Mouse (Mus musculus) neural tube, embryonic 15.5 days (tissue): Measurements from ENCODE around the gene Vmp1. TPM values are rescaled to one million over a fixed set of nuclear protein-coding genes. Genes with fewer than 3 reads are reported as not detected.

Experiments used
- ATAC-seq: fragments of 200-750 bp; cut with Nextera tagmentation; 2 replicates; pipeline ENCODE4 v1.8.0; 2017; ENCODE audit warnings: mild to moderate bottlenecking, moderate TSS enrichment, moderate library complexity; ENCODE audit not compliant: low FRiP score
- H3K27ac ChIP-seq: fragments of 300-500 bp; sonication (generic); replicated peaks from 2 replicates; pipeline ENCODE4 v1.5.1; 2015; ENCODE audit warnings: mild to moderate bottlenecking, inconsistent platforms
- H3K27me3 ChIP-seq: fragments of 300-500 bp; sonication (generic); replicated peaks from 2 replicates; pipeline ENCODE4 v1.6.1; 2015; ENCODE audit warnings: inconsistent platforms
- H3K36me3 ChIP-seq: fragments of 300-500 bp; sonication (generic); 2 replicates; pipeline ENCODE4 v1.6.1; 2015; ENCODE audit warnings: inconsistent platforms
- H3K4me1 ChIP-seq: fragments of 300-500 bp; sonication (generic); 2 replicates; pipeline ENCODE4 v1.6.1; 2015; ENCODE audit warnings: inconsistent platforms
- H3K4me2 ChIP-seq: fragments of 300-500 bp; sonication (generic); 2 replicates; pipeline ENCODE4 v1.6.1; 2015; ENCODE audit warnings: inconsistent platforms, mild to moderate bottlenecking, moderate library complexity
- H3K4me3 ChIP-seq: fragments of 300-500 bp; sonication (generic); replicated peaks from 2 replicates; pipeline ENCODE4 v1.5.1; 2015; ENCODE audit warnings: mild to moderate bottlenecking, inconsistent platforms
- H3K9ac ChIP-seq: fragments of 300-500 bp; sonication (generic); replicated peaks from 2 replicates; pipeline ENCODE4 v1.6.1; 2015; ENCODE audit warnings: mild to moderate bottlenecking, inconsistent platforms
- H3K9me3 ChIP-seq: fragments of 300-500 bp; sonication (generic); replicated peaks from 2 replicates; pipeline ENCODE4 v1.6.1; 2016; ENCODE audit warnings: inconsistent platforms
- WGBS: fragments of 180-500 bp; shearing (Covaris S2); methylation state at CpG from one replicate; pipeline ENCODE4 v1.1.7; 2015; ENCODE audit warnings: mixed read lengths; 5-methylcytosine and 5-hydroxymethylcytosine counted together
- polyA plus RNA-seq: library from polyadenylated mRNA; unstranded; fragments of >200 nt; fragmentation: Nextera tagmentation; extraction: Ambion mirVana; gene quantifications from 2 replicates; pipeline ENCODE4 v1.2.1, GENCODE M21; 2015

Vmp1 gene
- polyA plus RNA-seq, 1 experiment from 2014 or later, result 126 TPM

GRCm38 (mm10) chr11:86606621-86607339 is 76.9 kb downstream of the Vmp1 start:
- 89% methylated on average over 2 of the region's 2 CpGs for WGBS
- no peaks in the 10 kb centered on the region for H3K27me3 ChIP-seq
- H3K36me3 ChIP-seq, result peaks cover 16% of the 10 kb centered on the region
- no peak overlapping the region for H3K9ac ChIP-seq
- no peaks in the 10 kb centered on the region for H3K9me3 ChIP-seq
- no peak for ATAC-seq
- H3K27ac ChIP-seq, result no peak overlapping the region
- H3K4me3 ChIP-seq, result no peak overlapping the region
- no peaks in the 10 kb centered on the region for H3K4me1 ChIP-seq
- no peak overlapping the region for H3K4me2 ChIP-seq

- ATAC-seq, result no peak
- no peak overlapping the region for H3K27ac ChIP-seq
- H3K4me1 ChIP-seq, result no peaks in the 10 kb centered on the region
- H3K9me3 ChIP-seq, result no peaks in the 10 kb centered on the region
- no peaks in the 10 kb centered on the region for H3K27me3 ChIP-seq
- no peak overlapping the region for H3K4me3 ChIP-seq
- H3K36me3 ChIP-seq, result peaks cover 11% of the 10 kb centered on the region
- WGBS, result 91% methylated on average over 5 of the region's 5 CpGs
- no peak overlapping the region for H3K9ac ChIP-seq
- no peak overlapping the region for H3K4me2 ChIP-seq
These were observed 78.7 kb downstream of the Vmp1 start for GRCm38 (mm10) chr11:86604732-86605520.

GRCm38 (mm10) chr11:86604289-86604688 is 79.3 kb downstream of the Vmp1 start:
- no peak overlapping the region for H3K4me3 ChIP-seq
- ATAC-seq, result no peak
- no peak overlapping the region for H3K4me2 ChIP-seq
- H3K9me3 ChIP-seq, result no peaks in the 10 kb centered on the region
- no peaks in the 10 kb centered on the region for H3K4me1 ChIP-seq
- 95% methylated on average over 3 of the region's 3 CpGs for WGBS
- no peak overlapping the region for H3K27ac ChIP-seq
- peaks cover 11% of the 10 kb centered on the region for H3K36me3 ChIP-seq
- H3K9ac ChIP-seq, result no peak overlapping the region
- H3K27me3 ChIP-seq, result no peaks in the 10 kb centered on the region

GRCm38 (mm10) chr11:86603719-86604118 is 79.9 kb downstream of the Vmp1 start:
- H3K27ac ChIP-seq, result no peak overlapping the region
- H3K9ac ChIP-seq, result no peak overlapping the region
- H3K4me2 ChIP-seq, result no peak overlapping the region
- ATAC-seq, result no peak
- H3K9me3 ChIP-seq, result no peaks in the 10 kb centered on the region
- H3K27me3 ChIP-seq, result no peaks in the 10 kb centered on the region
- WGBS, result 93% methylated on average over 1 of the region's 1 CpGs
- H3K36me3 ChIP-seq, result peaks cover 11% of the 10 kb centered on the region
- no peak overlapping the region for H3K4me3 ChIP-seq
- no peaks in the 10 kb centered on the region for H3K4me1 ChIP-seq

- Histone ChIP-seq H3K27ac (no peak overlapping the region), H3K9ac (no peak overlapping the region), H3K36me3 (peaks cover 11% of the 10 kb centered on the region), H3K4me1 (no peaks in the 10 kb centered on the region), H3K9me3 (no peaks in the 10 kb centered on the region), H3K4me2 (no peak overlapping the region), H3K4me3 (no peak overlapping the region), H3K27me3 (no peaks in the 10 kb centered on the region)
- ATAC-seq, result no peak
- WGBS, result 69% methylated on average over 3 of the region's 3 CpGs
These were observed 81.5 kb downstream of the Vmp1 start for GRCm38 (mm10) chr11:86602116-86602515.

- 93% methylated on average over 7 of the region's 7 CpGs for WGBS
These were observed 83.5 kb downstream of the Vmp1 start for GRCm38 (mm10) chr11:86600209-86600557.

GRCm38 (mm10) chr11:86599378-86600208 is 84.0 kb downstream of the Vmp1 start:
- H3K4me3 ChIP-seq, result no peak overlapping the region
- WGBS, result 80% methylated on average over 4 of the region's 4 CpGs
- H3K27ac ChIP-seq, result no peak overlapping the region
- H3K36me3 ChIP-seq, result no peaks in the 10 kb centered on the region
- H3K9me3 ChIP-seq, result no peaks in the 10 kb centered on the region
- no peak overlapping the region for H3K9ac ChIP-seq
- H3K27me3 ChIP-seq, result no peaks in the 10 kb centered on the region
- H3K4me1 ChIP-seq, result no peaks in the 10 kb centered on the region
- no peak for ATAC-seq
- H3K4me2 ChIP-seq, result no peak overlapping the region

More at GRCm38 (mm10) chr11:86600209-86600557, 83.5 kb downstream of the Vmp1 start:
- Histone ChIP-seq H3K36me3 (no peaks in the 10 kb centered on the region), H3K9me3 (no peaks in the 10 kb centered on the region), H3K4me3 (no peak overlapping the region), H3K27me3 (no peaks in the 10 kb centered on the region), H3K27ac (no peak overlapping the region), H3K4me1 (no peaks in the 10 kb centered on the region), H3K9ac (no peak overlapping the region), H3K4me2 (no peak overlapping the region)
- no peak for ATAC-seq

- no peaks in the 10 kb centered on the region for H3K4me1 ChIP-seq
- H3K9me3 ChIP-seq, result no peaks in the 10 kb centered on the region
- 93% methylated on average over 1 of the region's 1 CpGs for WGBS
- no peak overlapping the region for H3K4me2 ChIP-seq
- no peaks in the 10 kb centered on the region for H3K36me3 ChIP-seq
- no peak for ATAC-seq
- H3K27me3 ChIP-seq, result no peaks in the 10 kb centered on the region
- H3K9ac ChIP-seq, result no peak overlapping the region
- H3K4me3 ChIP-seq, result no peak overlapping the region
- H3K27ac ChIP-seq, result no peak overlapping the region
These were observed 85.1 kb downstream of the Vmp1 start for GRCm38 (mm10) chr11:86598572-86598971.

GRCm38 (mm10) chr11:86598154-86598553 is 85.5 kb downstream of the Vmp1 start:
- Histone ChIP-seq H3K9me3 (no peaks in the 10 kb centered on the region), H3K4me3 (no peak overlapping the region), H3K9ac (no peak overlapping the region), H3K27ac (no peak overlapping the region), H3K4me1 (peaks cover 2% of the 10 kb centered on the region; the same call in 1 of the 2 replicates), H3K27me3 (no peaks in the 10 kb centered on the region), H3K36me3 (no peaks in the 10 kb centered on the region), H3K4me2 (no peak overlapping the region)
- ATAC-seq, result no peak
- 95% methylated on average over 5 of the region's 5 CpGs for WGBS

GRCm38 (mm10) chr11:86596976-86597375 is 86.7 kb downstream of the Vmp1 start:
- Histone ChIP-seq H3K27ac (no peak overlapping the region), H3K4me3 (no peak overlapping the region), H3K9ac (no peak overlapping the region), H3K4me2 (no peak overlapping the region), H3K4me1 (peaks cover 4% of the 10 kb centered on the region; the same call in 1 of the 2 replicates), H3K36me3 (no peaks in the 10 kb centered on the region), H3K27me3 (no peaks in the 10 kb centered on the region), H3K9me3 (no peaks in the 10 kb centered on the region)
- no peak for ATAC-seq
- 90% methylated on average over 3 of the region's 3 CpGs for WGBS

GRCm38 (mm10) chr11:86596187-86596960 is 87.3 kb downstream of the Vmp1 start:
- Histone ChIP-seq H3K27me3 (no peaks in the 10 kb centered on the region), H3K36me3 (no peaks in the 10 kb centered on the region), H3K4me2 (no peak overlapping the region), H3K4me1 (peaks cover 4% of the 10 kb centered on the region; the same call in 1 of the 2 replicates), H3K9me3 (no peaks in the 10 kb centered on the region), H3K9ac (no peak overlapping the region), H3K4me3 (no peak overlapping the region), H3K27ac (no peak overlapping the region)
- ATAC-seq, result no peak
- whole genome bisulfite sequencing, result 84% methylated on average over 7 of the region's 7 CpGs
